Comparison of ENCODE assay signal across 8 mouse cellular contexts in the genomic region with DNA sequence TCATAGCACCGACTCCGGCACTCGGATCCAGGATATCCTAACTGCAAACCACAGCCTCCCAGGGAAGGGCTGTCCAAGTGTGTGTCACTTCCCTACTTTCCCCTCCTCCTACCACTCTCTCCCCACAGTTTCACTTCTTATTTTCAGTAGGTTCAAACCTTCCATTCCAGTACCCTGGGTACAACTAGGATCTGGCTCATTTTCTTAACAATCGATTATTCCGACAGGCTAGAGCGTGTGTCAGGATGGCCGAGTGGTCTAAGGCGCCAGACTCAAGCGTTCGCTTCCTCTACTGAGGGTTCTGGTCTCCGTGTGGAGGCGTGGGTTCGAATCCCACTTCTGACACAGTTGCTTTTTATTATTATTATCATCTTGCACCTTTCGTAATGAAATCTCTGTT. TPM values are rescaled to one million over a fixed set of nuclear protein-coding genes. Genes with fewer than 3 reads are reported as not detected.
DNase-seq lines count a peak whose midpoint lies in the region; ATAC-seq and TF ChIP-seq lines count a peak whose summit lies in the region.

No protein-coding gene starts in this region.

- peak; percentile 18 for DNase-seq in right cerebral cortex, postnatal 14 days
- DNase-seq in right cerebral cortex, postnatal 4 days = no peak
- DNase-seq in adrenal gland, adult 8-10 months = peak; percentile 20
- no peak for DNase-seq in hindbrain, postnatal 0 days (ENCODE audit: low spot score)
- peak; percentile 42 to 45 for DNase-seq in natural killer cell, adult 2 months (ENCODE audit: low spot score in 2 of 2)
- no peak for DNase-seq in right cerebral cortex, postnatal 25 days

- no peak overlapping the region; the same call in 1 of the 2 replicates for H3K4me2 ChIP-seq in forebrain, embryonic 16.5 days (ENCODE audit: low read length)
- peak overlapping the region; percentile 23; the same call in 1 of the 2 replicates for H3K4me2 ChIP-seq in hindbrain, postnatal 0 days (ENCODE audit: low read depth, low read length)
- H3K4me2 ChIP-seq in liver, embryonic 12.5 days = peak overlapping the region; percentile 70

- no peak overlapping the region for H3K9ac ChIP-seq in forebrain, embryonic 16.5 days (replicated peaks; ENCODE audit: low read depth, low read length)
- no peak overlapping the region for H3K9ac ChIP-seq in hindbrain, postnatal 0 days (replicated peaks; ENCODE audit: low read length)
- peak overlapping the region; percentile 66 for H3K9ac ChIP-seq in liver, embryonic 12.5 days

- peaks cover 41% of the 10 kb centered on the region for H3K27me3 ChIP-seq in forebrain, embryonic 16.5 days (replicated peaks; ENCODE audit: control insufficient read depth, insufficient read depth, low read length)
- H3K27me3 ChIP-seq in hindbrain, postnatal 0 days (ENCODE audit: insufficient read depth, low read length) = peaks cover 27% of the 10 kb centered on the region
- peaks cover 9% of the 10 kb centered on the region; the same call in 1 of the 2 replicates for H3K27me3 ChIP-seq in liver, embryonic 12.5 days (replicated peaks)

- H3K36me3 ChIP-seq in forebrain, embryonic 16.5 days (ENCODE audit: control insufficient read depth, insufficient read depth) = no peaks in the 10 kb centered on the region
- H3K36me3 ChIP-seq in hindbrain, postnatal 0 days (ENCODE audit: insufficient read depth, low read length) = no peaks in the 10 kb centered on the region
- no peaks in the 10 kb centered on the region for H3K36me3 ChIP-seq in liver, embryonic 12.5 days

- 7% methylated on average over 14 of the region's 14 CpGs for whole genome bisulfite sequencing in forebrain, embryonic 16.5 days
- WGBS in hindbrain, postnatal 0 days = 5% methylated on average over 14 of the region's 14 CpGs
- under 1% methylated on average over 14 of the region's 14 CpGs for WGBS in liver, embryonic 12.5 days (ENCODE audit: insufficient replicate concordance)

- no peak overlapping the region for H3K27ac ChIP-seq in forebrain, embryonic 16.5 days (ENCODE audit: low read length)
- H3K27ac ChIP-seq in hindbrain, postnatal 0 days = no peak overlapping the region
- H3K27ac ChIP-seq in liver, embryonic 12.5 days = peak overlapping the region; percentile 18; the same call in 1 of the 2 replicates

- peak overlapping the region; percentile 5; the same call in 1 of the 2 replicates for H3K4me3 ChIP-seq in forebrain, embryonic 16.5 days (replicated peaks; ENCODE audit: low read length)
- H3K4me3 ChIP-seq in hindbrain, postnatal 0 days (ENCODE audit: low read length) = no peak overlapping the region
- peak overlapping the region; percentile 61 for H3K4me3 ChIP-seq in liver, embryonic 12.5 days

- no peak for TF ChIP-seq CTCF in hindbrain, postnatal 0 days (IDR thresholded peaks at IDR 0.05; ENCODE audit: low read depth)

- H3K4me1 ChIP-seq in forebrain, embryonic 16.5 days (replicated peaks; ENCODE audit: control insufficient read depth, insufficient read depth, low read length) = peaks cover 12% of the 10 kb centered on the region
- no peaks in the 10 kb centered on the region for H3K4me1 ChIP-seq in hindbrain, postnatal 0 days (ENCODE audit: insufficient read depth, low read length)
- peaks cover 73% of the 10 kb centered on the region for H3K4me1 ChIP-seq in liver, embryonic 12.5 days

- no peak for ATAC-seq in forebrain, embryonic 16.5 days
- no peak for ATAC-seq in hindbrain, postnatal 0 days
- ATAC-seq in liver, embryonic 12.5 days = peak; percentile 65

- no peaks in the 10 kb centered on the region for H3K9me3 ChIP-seq in forebrain, embryonic 16.5 days (ENCODE audit: control insufficient read depth, low read length)
- H3K9me3 ChIP-seq in hindbrain, postnatal 0 days (ENCODE audit: low read length) = no peaks in the 10 kb centered on the region
- H3K9me3 ChIP-seq in liver, embryonic 12.5 days (replicated peaks) = no peaks in the 10 kb centered on the region

RNA-seq across cellular contexts. Expression of gene Zfp184, which starts 30.3 kb away (rescaled TPM):
- total RNA-seq in adrenal gland, adult 8-10 months (2022) = 1 to 10 TPM; 1.5 to 6.2 (median 3.6) TPM
- polyA plus RNA-seq in forebrain, embryonic 16.5 days (2015; fragmentation: Nextera tagmentation; extraction: Ambion mirVana) = 24.8 and 25.7 TPM in 2 replicates
- total RNA-seq in hindbrain, postnatal 0 days (2014; rRNA removed) = 9.3 and 13.5 TPM in 2 replicates
- 7.8 and 9.6 TPM in 2 replicates for polyA plus RNA-seq in hindbrain, postnatal 0 days (2015; fragmentation: Nextera tagmentation; extraction: Ambion mirVana)
- polyA plus RNA-seq in liver, embryonic 12.5 days (2016; fragmentation: Nextera tagmentation; extraction: Ambion mirVana) = 1.9 and 2.5 TPM in 2 replicates

Comparison
In these comparisons a context has a peak if more than half of its experiments do, and no peak if none do; other contexts are left out.
1. DNase-seq: peak in right cerebral cortex, postnatal 14 days (single experiment), adrenal gland, adult 8-10 months (single experiment) and natural killer cell, adult 2 months (2 of 2); none in right cerebral cortex, postnatal 4 days (single experiment), hindbrain, postnatal 0 days (single experiment) and right cerebral cortex, postnatal 25 days (single experiment).